Mouse (Mus musculus) stomach, embryonic 16.5 days (tissue): ENCODE data around the gene Plekhg5. TPM values are rescaled to one million over a fixed set of nuclear protein-coding genes. Genes with fewer than 3 reads are reported as not detected.
A peak's percentile ranks its signal among the peaks of the same experiment; 100 is the strongest.

ENCODE experiments used
- ATAC-seq: fragments of 200-750 bp; cut with Nextera tagmentation; 2 replicates; pipeline ENCODE4 v1.8.0; 2017; ENCODE audit warnings: moderate number of reproducible peaks, moderate TSS enrichment; ENCODE audit not compliant: insufficient read depth, low FRiP score
- H3K27ac ChIP-seq: fragments of 300-500 bp; sonication (generic); 2 replicates; pipeline ENCODE4 v1.5.1; 2014; ENCODE audit warnings: low read length
- H3K27me3 ChIP-seq: fragments of 300-500 bp; sonication (generic); 2 replicates; pipeline ENCODE4 v1.6.1; 2014; ENCODE audit warnings: low read length, control low read depth, mixed read lengths; ENCODE audit not compliant: control insufficient read depth, insufficient read depth
- H3K36me3 ChIP-seq: fragments of 300-500 bp; sonication (generic); 2 replicates; pipeline ENCODE4 v1.6.1; 2014; ENCODE audit warnings: low read length; ENCODE audit not compliant: control insufficient read depth, insufficient read depth
- H3K4me1 ChIP-seq: fragments of 300-500 bp; sonication (generic); 2 replicates; pipeline ENCODE4 v1.6.1; 2014; ENCODE audit warnings: low read length, control low read depth, mixed read lengths; ENCODE audit not compliant: control insufficient read depth, insufficient read depth
- H3K4me2 ChIP-seq: fragments of 300-500 bp; sonication (generic); 2 replicates; pipeline ENCODE4 v1.6.1; 2014; ENCODE audit warnings: low read depth, low read length, mixed read lengths
- H3K4me3 ChIP-seq: fragments of 300-500 bp; sonication (generic); replicated peaks from 2 replicates; pipeline ENCODE4 v1.5.1; 2014; ENCODE audit warnings: mild to moderate bottlenecking, low read length
- H3K9ac ChIP-seq: fragments of 300-500 bp; sonication (generic); 2 replicates; pipeline ENCODE4 v1.6.1; 2014; ENCODE audit warnings: low read length
- H3K9me3 ChIP-seq: fragments of 300-500 bp; sonication (generic); replicated peaks from 2 replicates; pipeline ENCODE4 v1.6.1; 2016; ENCODE audit warnings: low read length, control low read depth; ENCODE audit not compliant: control insufficient read depth
- WGBS: fragments of 180-500 bp; shearing (Covaris S2); extraction: QIAGEN DNeasy Blood & Tissue Kit; methylation state at CpG from one replicate; pipeline ENCODE4 v1.1.7; 2014; 5-methylcytosine and 5-hydroxymethylcytosine counted together
- polyA plus RNA-seq: library from polyadenylated mRNA; unstranded; fragments of >200 nt; fragmentation: Nextera tagmentation; extraction: Ambion mirVana; gene quantifications from 2 replicates; pipeline ENCODE4 v1.2.1, GENCODE M21; 2015

The Plekhg5 gene
- polyA plus RNA-seq, 1 experiment from 2014 or later: 12.3 TPM

GRCm38 (mm10) chr4:152125161-152126025 is 53.1 kb downstream of the Plekhg5 start:
- Histone ChIP-seq H3K36me3 (no peaks in the 10 kb centered on the region), H3K4me3 (peak overlapping the region; percentile 18), H3K27ac (no peak overlapping the region), H3K4me2 (peak overlapping the region; percentile 30), H3K9me3 (no peaks in the 10 kb centered on the region), H3K4me1 (peaks cover 23% of the 10 kb centered on the region), H3K27me3 (peaks cover 92% of the 10 kb centered on the region), H3K9ac (no peak overlapping the region; the same call in 1 of the 2 replicates)
- ATAC-seq: no peak
- WGBS: 30% methylated on average over 56 of the region's 56 CpGs

- Histone ChIP-seq H3K27ac (no peak overlapping the region), H3K27me3 (peaks cover 92% of the 10 kb centered on the region), H3K9ac (no peak overlapping the region), H3K4me3 (peak overlapping the region; percentile 18), H3K4me2 (peak overlapping the region; percentile 30), H3K4me1 (peaks cover 23% of the 10 kb centered on the region), H3K9me3 (no peaks in the 10 kb centered on the region), H3K36me3 (no peaks in the 10 kb centered on the region)
- ATAC-seq: no peak
- 26% methylated on average over 65 of the region's 65 CpGs for WGBS
Measured at GRCm38 (mm10) chr4:152126026-152126920, 54.0 kb downstream of the Plekhg5 start.

GRCm38 (mm10) chr4:152127884-152128283 is 55.6 kb downstream of the Plekhg5 start:
- ATAC-seq: no peak
- no peak overlapping the region for H3K4me3 ChIP-seq
- no peak overlapping the region for H3K9ac ChIP-seq
- peaks cover 100% of the 10 kb centered on the region for H3K27me3 ChIP-seq
- H3K4me2 ChIP-seq: no peak overlapping the region
- no peaks in the 10 kb centered on the region for H3K9me3 ChIP-seq
- H3K36me3 ChIP-seq: no peaks in the 10 kb centered on the region
- H3K4me1 ChIP-seq: peaks cover 36% of the 10 kb centered on the region
- 90% methylated on average over 11 of the region's 11 CpGs for WGBS
- no peak overlapping the region for H3K27ac ChIP-seq

- 60% methylated on average over 5 of the region's 5 CpGs for WGBS
- H3K9ac ChIP-seq: no peak overlapping the region
- no peak overlapping the region for H3K27ac ChIP-seq
- peaks cover 37% of the 10 kb centered on the region for H3K4me1 ChIP-seq
- no peak overlapping the region for H3K4me3 ChIP-seq
- no peaks in the 10 kb centered on the region for H3K9me3 ChIP-seq
- peaks cover 100% of the 10 kb centered on the region for H3K27me3 ChIP-seq
- no peaks in the 10 kb centered on the region for H3K36me3 ChIP-seq
- no peak for ATAC-seq
- H3K4me2 ChIP-seq: no peak overlapping the region
Measured at GRCm38 (mm10) chr4:152128784-152129183, 56.5 kb downstream of the Plekhg5 start.

GRCm38 (mm10) chr4:152129395-152129930 is 57.2 kb downstream of the Plekhg5 start:
- WGBS: 46% methylated on average over 13 of the region's 13 CpGs
- H3K9me3 ChIP-seq: no peaks in the 10 kb centered on the region
- peaks cover 37% of the 10 kb centered on the region for H3K4me1 ChIP-seq
- H3K27ac ChIP-seq: no peak overlapping the region
- H3K36me3 ChIP-seq: no peaks in the 10 kb centered on the region
- H3K27me3 ChIP-seq: peaks cover 97% of the 10 kb centered on the region
- H3K4me2 ChIP-seq: 0 out of 2 replicates have a peak overlapping the region, but pooled peaks have one; percentile 7
- no peak overlapping the region for H3K9ac ChIP-seq
- no peak for ATAC-seq
- H3K4me3 ChIP-seq: no peak overlapping the region

- Histone ChIP-seq H3K9me3 (no peaks in the 10 kb centered on the region), H3K9ac (peak overlapping the region; percentile 70), H3K4me2 (peak overlapping the region; percentile 63), H3K36me3 (no peaks in the 10 kb centered on the region), H3K27ac (peak overlapping the region; percentile 41; the same call in 1 of the 2 replicates), H3K4me3 (peak overlapping the region; percentile 43), H3K27me3 (peaks cover 81% of the 10 kb centered on the region), H3K4me1 (peaks cover 30% of the 10 kb centered on the region)
- under 1% methylated on average over 84 of the region's 85 CpGs for WGBS
- peak; percentile 69; the same call in 1 of the 2 replicates for ATAC-seq
Measured at GRCm38 (mm10) chr4:152130771-152131653, 58.7 kb downstream of the Plekhg5 start.

- WGBS: 7% methylated on average over 50 of the region's 50 CpGs
- no peaks in the 10 kb centered on the region for H3K36me3 ChIP-seq
- H3K9ac ChIP-seq: peak overlapping the region; percentile 70; the same call in 1 of the 2 replicates
- H3K9me3 ChIP-seq: no peaks in the 10 kb centered on the region
- peak; percentile 30; the same call in 1 of the 2 replicates for ATAC-seq
- peaks cover 26% of the 10 kb centered on the region for H3K4me1 ChIP-seq
- no peak overlapping the region for H3K27ac ChIP-seq
- H3K4me2 ChIP-seq: peak overlapping the region; percentile 63
- H3K27me3 ChIP-seq: peaks cover 70% of the 10 kb centered on the region
- peak overlapping the region; percentile 43 for H3K4me3 ChIP-seq
Measured at GRCm38 (mm10) chr4:152131809-152132771, 59.8 kb downstream of the Plekhg5 start.
